Mouse (Mus musculus) olfactory bulb, adult 2 months (tissue): Measurements from ENCODE around the gene Trim37. TPM values are rescaled to one million over a fixed set of nuclear protein-coding genes. Genes with fewer than 3 reads are reported as not detected.

Experiments
- H3K27ac ChIP-seq: fragments of 200-500 bp; 2 replicates; pipeline ENCODE4 v1.5.1; 2012; ENCODE audit warnings: low read depth, low read length; ENCODE audit not compliant: insufficient read depth
- H3K4me1 ChIP-seq: fragments of 200-500 bp; 2 replicates; pipeline ENCODE4 v1.6.1; 2012; ENCODE audit warnings: low read length; ENCODE audit not compliant: control insufficient read depth, insufficient read depth
- H3K4me3 ChIP-seq: fragments of 200-500 bp; 2 replicates; pipeline ENCODE4 v1.5.1; 2012; ENCODE audit warnings: mild to moderate bottlenecking, low read depth, low read length, moderate library complexity; ENCODE audit not compliant: insufficient read depth
- CTCF ChIP-seq: fragments of 200-500 bp; IDR thresholded peaks from 2 replicates; pipeline ENCODE4 v1.5.1; 2012; ENCODE audit warnings: low read depth, mild to moderate bottlenecking, low read length, moderate library complexity; ENCODE audit not compliant: insufficient read depth
- POLR2A ChIP-seq: fragments of 200-500 bp; IDR thresholded peaks from 2 replicates; pipeline ENCODE4 v1.6.1; 2012; ENCODE audit warnings: mild to moderate bottlenecking, low read depth, low read length, moderate library complexity; ENCODE audit not compliant: insufficient read depth
- WGBS: fragments of 180-500 bp; shearing (Covaris S2); methylation state at CpG from one replicate; pipeline ENCODE4 v1.1.7; 2018; 5-methylcytosine and 5-hydroxymethylcytosine counted together
- polyA plus RNA-seq: library from polyadenylated mRNA; stranded (reverse); fragments of >200 nt; gene quantifications from 2 replicates; pipeline ENCODE4 v1.2.4, GENCODE M21; 2012; ENCODE audit warnings: low replicate concordance; ENCODE audit not compliant: missing spikeins, insufficient read depth, insufficient read length

The Trim37 gene
- polyA plus RNA-seq, 1 experiment, result 151 TPM

- 42% methylated on average over 15 of the region's 15 CpGs for WGBS
- TF ChIP-seq POLR2A, result no peak
- H3K27ac ChIP-seq, result peak overlapping the region; percentile 80
Measured at GRCm38 (mm10) chr11:87240141-87240832, 113.4 kb downstream of the Trim37 start.

GRCm38 (mm10) chr11:87240833-87241215, 113.9 kb downstream of the Trim37 start:
- WGBS, result 33% methylated on average over 4 of the region's 4 CpGs

More at GRCm38 (mm10) chr11:87240141-87240832, 113.4 kb downstream of the Trim37 start:
- no peak overlapping the region for H3K4me3 ChIP-seq
- peaks cover 27% of the 10 kb centered on the region for H3K4me1 ChIP-seq

GRCm38 (mm10) chr11:87241256-87241655, 114.4 kb downstream of the Trim37 start:
- TF ChIP-seq POLR2A, result no peak
- no peak for TF ChIP-seq CTCF
- peaks cover 27% of the 10 kb centered on the region for H3K4me1 ChIP-seq
- H3K27ac ChIP-seq, result peak overlapping the region; percentile 80
- WGBS, result 36% methylated on average over 7 of the region's 7 CpGs
- no peak overlapping the region for H3K4me3 ChIP-seq

More at GRCm38 (mm10) chr11:87240833-87241215, 113.9 kb downstream of the Trim37 start:
- H3K4me1 ChIP-seq, result peaks cover 27% of the 10 kb centered on the region
- peak overlapping the region; percentile 80 for H3K27ac ChIP-seq
- TF ChIP-seq POLR2A (no peak), CTCF (no peak)
- no peak overlapping the region for H3K4me3 ChIP-seq

GRCm38 (mm10) chr11:87245171-87245840, 118.4 kb downstream of the Trim37 start:
- Histone ChIP-seq H3K27ac (peak overlapping the region; percentile 75), H3K4me1 (peaks cover 33% of the 10 kb centered on the region), H3K4me3 (no peak overlapping the region)
- TF ChIP-seq POLR2A (no peak), CTCF (no peak)
- WGBS, result 68% methylated on average over 9 of the region's 9 CpGs

GRCm38 (mm10) chr11:87246107-87246651, 119.3 kb downstream of the Trim37 start:
- no peak overlapping the region for H3K4me3 ChIP-seq
- TF ChIP-seq POLR2A (no peak), CTCF (no peak)
- peaks cover 33% of the 10 kb centered on the region for H3K4me1 ChIP-seq
- H3K27ac ChIP-seq, result peak overlapping the region; percentile 92
- 34% methylated on average over 4 of the region's 4 CpGs for WGBS

- H3K4me1 ChIP-seq, result peaks cover 29% of the 10 kb centered on the region
- TF ChIP-seq CTCF (no peak), POLR2A (no peak)
- H3K27ac ChIP-seq, result peak overlapping the region; percentile 94
- WGBS, result 18% methylated on average over 9 of the region's 9 CpGs
- no peak overlapping the region for H3K4me3 ChIP-seq
Measured at GRCm38 (mm10) chr11:87246724-87247493, 120.0 kb downstream of the Trim37 start.

GRCm38 (mm10) chr11:87247494-87247866, 120.6 kb downstream of the Trim37 start:
- H3K4me1 ChIP-seq, result peaks cover 32% of the 10 kb centered on the region
- peak overlapping the region; percentile 94 for H3K27ac ChIP-seq
- WGBS, result 19% methylated on average over 5 of the region's 5 CpGs
- no peak overlapping the region for H3K4me3 ChIP-seq
- TF ChIP-seq POLR2A (no peak), CTCF (no peak)

- Histone ChIP-seq H3K4me1 (peaks cover 30% of the 10 kb centered on the region), H3K4me3 (no peak overlapping the region), H3K27ac (peak overlapping the region; percentile 81)
- TF ChIP-seq CTCF, result no peak
- TF ChIP-seq POLR2A, result no peak
- WGBS, result 54% methylated on average over 6 of the region's 6 CpGs
Measured at GRCm38 (mm10) chr11:87250132-87250531, 123.3 kb downstream of the Trim37 start.

- Histone ChIP-seq H3K4me1 (peaks cover 26% of the 10 kb centered on the region), H3K27ac (0 out of 2 replicates have a peak overlapping the region, but pooled peaks have one; percentile 8), H3K4me3 (no peak overlapping the region)
- TF ChIP-seq POLR2A (no peak), CTCF (no peak)
- WGBS, result 90% methylated on average over 6 of the region's 6 CpGs
Measured at GRCm38 (mm10) chr11:87253294-87253693, 126.4 kb downstream of the Trim37 start.
